Mouse (Mus musculus) megakaryocyte, embryonic 14.5 days (primary cell): ENCODE measurements around the gene Nek5. TPM values are rescaled to one million over a fixed set of nuclear protein-coding genes. Genes with fewer than 3 reads are reported as not detected.

Experiments used
- H3K27me3 ChIP-seq: replicated peaks from 2 replicates; pipeline ENCODE3; 2012; ENCODE audit warnings: inconsistent platforms
- H3K36me3 ChIP-seq: replicated peaks from 2 replicates; pipeline ENCODE3; 2012; ENCODE audit warnings: low read length, inconsistent platforms, mixed read lengths
- H3K4me1 ChIP-seq: 2 replicates; pipeline ENCODE4 v1.6.1; 2012; ENCODE audit warnings: inconsistent platforms
- H3K4me3 ChIP-seq: replicated peaks from 2 replicates; pipeline ENCODE3; 2012; ENCODE audit warnings: moderate library complexity, mild to moderate bottlenecking, inconsistent platforms
- H3K9me3 ChIP-seq: 2 replicates; pipeline ENCODE4 v1.6.1; 2012; ENCODE audit warnings: inconsistent platforms
- FLI1 ChIP-seq: IDR thresholded peaks from 2 replicates; pipeline ENCODE4 v1.6.1; 2012; ENCODE audit warnings: low read length, inconsistent platforms, mixed read lengths
- GATA1 ChIP-seq: IDR thresholded peaks from 3 replicates; pipeline ENCODE4 v1.6.1; 2012; ENCODE audit warnings: mixed read lengths, low read length, inconsistent platforms, borderline replicate concordance
- polyA plus RNA-seq: library from polyadenylated mRNA; stranded (reverse); fragments of >175 nt; gene quantifications from 2 replicates; pipeline ENCODE4 v1.2.3, GENCODE M21; 2012; ENCODE audit warnings: low replicate concordance; ENCODE audit not compliant: insufficient read depth

Nek5 gene
- polyA plus RNA-seq, 1 experiment = not detected

GRCm38 (mm10) chr8:22091568-22091967, 33.3 kb downstream of the Nek5 start:
- TF ChIP-seq GATA1 (no peak), FLI1 (no peak)
- no peak overlapping the region for H3K4me3 ChIP-seq
- no peaks in the 10 kb centered on the region for H3K36me3 ChIP-seq
- H3K4me1 ChIP-seq = no peaks in the 10 kb centered on the region
- peaks cover 2% of the 10 kb centered on the region for H3K27me3 ChIP-seq
- H3K9me3 ChIP-seq = no peaks in the 10 kb centered on the region

- TF ChIP-seq GATA1 (no peak), FLI1 (no peak)
- H3K36me3 ChIP-seq = no peaks in the 10 kb centered on the region
- H3K4me1 ChIP-seq = no peaks in the 10 kb centered on the region
- peaks cover 5% of the 10 kb centered on the region for H3K27me3 ChIP-seq
- no peaks in the 10 kb centered on the region for H3K9me3 ChIP-seq
- H3K4me3 ChIP-seq = no peak overlapping the region
Measured at GRCm38 (mm10) chr8:22089226-22089625, 35.6 kb downstream of the Nek5 start.

GRCm38 (mm10) chr8:22079313-22080007, 45.4 kb downstream of the Nek5 start:
- Histone ChIP-seq H3K27me3 (peaks cover 2% of the 10 kb centered on the region), H3K4me1 (no peaks in the 10 kb centered on the region), H3K9me3 (no peaks in the 10 kb centered on the region), H3K4me3 (no peak overlapping the region), H3K36me3 (no peaks in the 10 kb centered on the region)
- TF ChIP-seq FLI1 = no peak
- no peak for TF ChIP-seq GATA1

DNA sequence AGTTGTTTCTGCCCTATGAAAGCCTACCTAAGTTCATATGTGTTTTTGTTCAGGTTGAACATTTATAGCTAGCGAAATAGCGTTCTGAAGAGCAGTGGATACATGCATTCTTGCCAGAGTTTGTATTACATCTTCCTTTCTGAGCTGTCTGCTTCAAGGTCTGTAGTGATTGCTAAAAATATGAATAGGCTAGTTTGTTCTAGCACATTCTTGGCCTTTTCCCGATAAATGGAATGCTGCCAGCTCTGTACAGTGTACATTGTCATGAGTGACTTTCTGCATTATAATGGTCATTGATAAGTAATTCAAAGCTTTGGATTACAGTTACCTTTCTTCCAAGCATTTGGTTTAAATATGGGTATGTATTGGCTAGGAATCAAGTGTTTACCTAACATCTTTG, 63.7 kb downstream of the Nek5 start:
- Histone ChIP-seq H3K4me3 (peak overlapping the region; percentile 91), H3K36me3 (peaks cover 43% of the 10 kb centered on the region), H3K4me1 (peaks cover 15% of the 10 kb centered on the region), H3K9me3 (peaks cover 12% of the 10 kb centered on the region), H3K27me3 (peaks cover 39% of the 10 kb centered on the region)
- no peak for TF ChIP-seq GATA1
- TF ChIP-seq FLI1 = no peak

DNA sequence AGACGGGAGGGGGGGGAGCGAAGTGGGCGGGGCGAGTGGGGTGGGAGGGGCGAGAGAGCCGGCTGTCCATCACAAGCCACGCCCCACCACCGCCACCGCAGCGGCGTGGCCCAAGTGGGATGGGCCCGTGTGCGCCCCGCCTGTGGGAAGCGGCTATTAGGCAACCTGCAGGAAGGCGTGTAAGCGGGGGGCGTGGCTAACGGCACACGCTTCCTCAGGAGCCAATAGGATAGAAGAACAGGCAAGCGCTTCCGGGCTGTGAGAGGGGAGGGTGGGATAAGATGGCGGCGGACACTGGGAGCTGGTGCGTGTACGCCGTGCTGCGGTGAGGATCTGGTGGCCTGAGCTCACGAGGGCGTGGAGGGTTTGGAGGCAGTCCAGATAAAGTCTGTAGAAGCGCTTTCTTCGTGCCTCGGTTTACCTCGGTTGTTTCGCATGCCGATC, 64.4 kb downstream of the Nek5 start, which contains the start of gene Alg11:
Gene Alg11, plus strand, starts transcription at position 276 of the 444 bp plus-strand sequence.
- Histone ChIP-seq H3K4me3 (peak within 1 kb of the TSS; percentile 91), H3K9me3 (peaks cover 6% of the 10 kb centered on the region), H3K27me3 (peaks cover 42% of the 10 kb centered on the region), H3K36me3 (peaks cover 37% of the 10 kb centered on the region), H3K4me1 (peaks cover 15% of the 10 kb centered on the region)
- TF ChIP-seq FLI1 (0 out of 2 replicates have a peak, but pooled peaks have one; percentile 15), GATA1 (no peak)

GRCm38 (mm10) chr8:22059821-22060445, 64.9 kb downstream of the Nek5 start, which contains the start of gene Atp7b:
Gene Atp7b (minus strand): TSS chr8:22060305.
- Histone ChIP-seq H3K9me3 (peaks cover under 1% of the 10 kb centered on the region), H3K4me1 (peaks cover 15% of the 10 kb centered on the region), H3K27me3 (peaks cover 44% of the 10 kb centered on the region), H3K36me3 (peaks cover 31% of the 10 kb centered on the region), H3K4me3 (peak within 1 kb of the TSS; percentile 91)
- no peak for TF ChIP-seq GATA1
- TF ChIP-seq FLI1 = no peak

GRCm38 (mm10) chr8:22059153-22059738, 65.6 kb downstream of the Nek5 start:
- Histone ChIP-seq H3K27me3 (peaks cover 45% of the 10 kb centered on the region), H3K4me3 (peak overlapping the region; percentile 91), H3K9me3 (no peaks in the 10 kb centered on the region), H3K4me1 (peaks cover 15% of the 10 kb centered on the region), H3K36me3 (peaks cover 24% of the 10 kb centered on the region)
- no peak for TF ChIP-seq GATA1
- TF ChIP-seq FLI1 = no peak

- H3K9me3 ChIP-seq = no peaks in the 10 kb centered on the region
- H3K27me3 ChIP-seq = peaks cover 49% of the 10 kb centered on the region
- H3K36me3 ChIP-seq = peaks cover 16% of the 10 kb centered on the region
- no peak for TF ChIP-seq GATA1
- H3K4me3 ChIP-seq = no peak overlapping the region
- peaks cover 15% of the 10 kb centered on the region for H3K4me1 ChIP-seq
Measured at GRCm38 (mm10) chr8:22058368-22058767, 66.5 kb downstream of the Nek5 start.

GRCm38 (mm10) chr8:22056850-22057249, 68.0 kb downstream of the Nek5 start:
- H3K4me3 ChIP-seq = no peak overlapping the region
- H3K27me3 ChIP-seq = peaks cover 49% of the 10 kb centered on the region
- H3K9me3 ChIP-seq = no peaks in the 10 kb centered on the region
- no peak for TF ChIP-seq GATA1
- TF ChIP-seq FLI1 = no peak
- H3K36me3 ChIP-seq = peaks cover under 1% of the 10 kb centered on the region
- H3K4me1 ChIP-seq = peaks cover 13% of the 10 kb centered on the region

GRCm38 (mm10) chr8:22055492-22055877, 69.4 kb downstream of the Nek5 start:
- Histone ChIP-seq H3K4me3 (no peak overlapping the region), H3K27me3 (peaks cover 50% of the 10 kb centered on the region), H3K9me3 (no peaks in the 10 kb centered on the region), H3K4me1 (peaks cover 7% of the 10 kb centered on the region), H3K36me3 (no peaks in the 10 kb centered on the region)
- TF ChIP-seq FLI1 = no peak
- no peak for TF ChIP-seq GATA1
